Mouse (Mus musculus): Measurements from ENCODE around the gene Mogat2. TPM values are rescaled to one million over a fixed set of nuclear protein-coding genes. Genes with fewer than 3 reads are reported as not detected.

Mogat2 gene
- polyA plus RNA-seq, 1 experiment from 2014 or later = 2.7 TPM

DNA sequence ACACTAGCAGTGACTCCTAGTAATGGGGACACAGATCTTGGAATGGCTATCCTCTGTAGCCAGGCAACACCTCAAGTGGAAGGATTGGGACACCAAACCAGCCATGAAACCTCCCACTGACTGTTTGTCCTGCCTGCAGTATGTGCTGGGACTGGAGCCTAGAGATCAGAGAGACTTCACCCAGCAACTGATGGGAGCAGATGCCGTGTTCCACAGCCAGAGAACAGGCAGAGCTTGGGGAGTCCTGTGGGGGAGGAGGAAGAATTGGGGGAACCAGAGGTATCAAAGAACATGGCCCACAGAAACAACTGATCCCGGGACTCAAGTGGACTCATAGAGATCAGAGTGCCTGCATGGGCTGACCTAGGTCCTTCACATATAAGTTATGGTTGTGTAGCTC is 24.7 kb downstream of the Mogat2 start:
- no peak for ATAC-seq (ENCODE audit: low FRiP score, low TSS enrichment)
- Histone ChIP-seq H3K4me1 (ENCODE audit: control insufficient read depth, insufficient read depth, low read length) (peaks cover 3% of the 10 kb centered on the region; the same call in 1 of the 2 replicates), H3K27me3 (ENCODE audit: control insufficient read depth, insufficient read depth, low read length) (no peaks in the 10 kb centered on the region), H3K4me2 (replicated peaks; ENCODE audit: low read depth, low read length) (no peak overlapping the region), H3K9me3 (ENCODE audit: control insufficient read depth, low read length) (no peaks in the 10 kb centered on the region), H3K9ac (ENCODE audit: low read depth, low read length) (no peak overlapping the region), H3K4me3 (ENCODE audit: low read length) (no peak overlapping the region), H3K27ac (ENCODE audit: low read depth, low read length) (no peak overlapping the region), H3K36me3 (ENCODE audit: control insufficient read depth, insufficient read depth, low read length) (no peaks in the 10 kb centered on the region)
- WGBS = 75% methylated on average over 2 of the region's 2 CpGs

DNA sequence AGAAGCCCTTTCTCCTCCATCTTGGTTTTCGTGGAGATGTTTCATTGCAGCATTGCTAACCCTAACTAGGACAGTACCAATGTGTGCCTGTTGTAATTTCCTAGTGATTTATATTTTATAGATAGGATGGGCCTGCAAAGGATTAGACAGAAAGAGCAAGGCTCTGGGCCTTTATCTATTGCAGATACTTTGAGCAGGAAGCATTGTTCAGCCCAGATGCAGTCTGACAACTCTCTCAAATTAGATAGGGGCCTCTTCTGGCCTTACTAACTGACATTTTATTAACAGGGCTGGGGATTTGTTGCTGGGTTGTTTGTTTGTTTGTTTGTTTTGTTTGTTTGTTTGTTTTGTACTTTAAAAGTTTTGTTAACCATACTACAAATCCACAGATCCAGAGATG is 25.4 kb downstream of the Mogat2 start:
- ATAC-seq (ENCODE audit: low FRiP score, low TSS enrichment) = no peak
- no peaks in the 10 kb centered on the region for H3K36me3 ChIP-seq (ENCODE audit: control insufficient read depth, insufficient read depth, low read length)
- WGBS = 92% methylated on average over 1 of the region's 1 CpGs
- no peak overlapping the region for H3K9ac ChIP-seq (ENCODE audit: low read depth, low read length)
- no peaks in the 10 kb centered on the region for H3K27me3 ChIP-seq (ENCODE audit: control insufficient read depth, insufficient read depth, low read length)
- no peak overlapping the region for H3K4me2 ChIP-seq (replicated peaks; ENCODE audit: low read depth, low read length)
- no peak overlapping the region for H3K4me3 ChIP-seq (ENCODE audit: low read length)
- no peak overlapping the region for H3K27ac ChIP-seq (ENCODE audit: low read depth, low read length)
- H3K4me1 ChIP-seq (ENCODE audit: control insufficient read depth, insufficient read depth, low read length) = peaks cover 3% of the 10 kb centered on the region; the same call in 1 of the 2 replicates
- H3K9me3 ChIP-seq (ENCODE audit: control insufficient read depth, low read length) = no peaks in the 10 kb centered on the region

DNA sequence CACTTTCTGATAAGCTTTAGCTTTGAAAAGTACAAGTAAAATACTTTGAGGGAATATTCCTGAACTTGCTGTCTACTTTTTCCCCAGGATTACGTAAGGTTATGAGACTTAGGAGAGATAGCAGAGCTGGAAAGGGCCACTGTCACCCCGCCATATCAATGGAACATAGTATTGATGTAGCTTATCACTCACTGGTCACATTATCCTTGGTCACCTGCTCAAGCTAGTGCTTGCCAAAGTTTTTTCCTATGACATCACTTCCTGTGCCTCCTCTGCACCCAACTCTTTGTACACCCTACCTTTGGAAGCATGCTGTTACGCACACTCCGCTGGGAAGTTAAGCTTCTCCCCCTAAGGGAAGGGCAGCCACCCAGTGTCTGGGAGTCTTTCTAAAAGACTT is 29.7 kb downstream of the Mogat2 start:
- WGBS = 92% methylated on average over 4 of the region's 4 CpGs
- ATAC-seq (ENCODE audit: low FRiP score, low TSS enrichment) = no peak
- no peak overlapping the region for H3K9ac ChIP-seq (ENCODE audit: low read depth, low read length)
- no peaks in the 10 kb centered on the region for H3K9me3 ChIP-seq (ENCODE audit: control insufficient read depth, low read length)
- H3K27ac ChIP-seq (ENCODE audit: low read depth, low read length) = no peak overlapping the region
- no peaks in the 10 kb centered on the region for H3K4me1 ChIP-seq (ENCODE audit: control insufficient read depth, insufficient read depth, low read length)
- H3K27me3 ChIP-seq (ENCODE audit: control insufficient read depth, insufficient read depth, low read length) = no peaks in the 10 kb centered on the region
- H3K4me2 ChIP-seq (replicated peaks; ENCODE audit: low read depth, low read length) = no peak overlapping the region
- no peak overlapping the region for H3K4me3 ChIP-seq (ENCODE audit: low read length)
- no peaks in the 10 kb centered on the region for H3K36me3 ChIP-seq (ENCODE audit: control insufficient read depth, insufficient read depth, low read length)

DNA sequence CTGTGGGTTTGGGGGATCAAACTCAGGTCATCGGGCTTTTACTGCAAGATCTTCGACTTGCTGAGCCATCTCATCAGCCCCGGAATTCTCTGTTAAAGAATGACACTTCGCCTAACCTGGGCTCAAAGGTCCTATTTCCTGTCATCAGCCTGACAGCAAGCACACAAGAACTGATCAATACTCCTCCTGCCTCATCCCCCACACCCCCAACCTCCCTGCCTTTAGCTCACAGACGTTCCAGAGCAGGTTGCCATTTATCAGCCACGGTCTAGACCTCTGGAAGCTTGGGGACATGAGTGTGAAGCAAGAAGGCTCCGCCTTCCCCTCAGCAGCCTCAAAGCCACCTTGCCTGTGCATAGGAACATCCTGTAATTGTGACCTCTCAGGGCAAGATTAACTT is 32.1 kb downstream of the Mogat2 start:
- H3K9me3 ChIP-seq (ENCODE audit: control insufficient read depth, low read length) = no peaks in the 10 kb centered on the region
- H3K9ac ChIP-seq (ENCODE audit: low read depth, low read length) = no peak overlapping the region
- no peaks in the 10 kb centered on the region for H3K36me3 ChIP-seq (ENCODE audit: control insufficient read depth, insufficient read depth, low read length)
- no peak overlapping the region for H3K4me3 ChIP-seq (ENCODE audit: low read length)
- 72% methylated on average over 7 of the region's 7 CpGs for WGBS
- H3K4me1 ChIP-seq (ENCODE audit: control insufficient read depth, insufficient read depth, low read length) = no peaks in the 10 kb centered on the region
- no peak overlapping the region for H3K27ac ChIP-seq (ENCODE audit: low read depth, low read length)
- H3K27me3 ChIP-seq (ENCODE audit: control insufficient read depth, insufficient read depth, low read length) = no peaks in the 10 kb centered on the region
- no peak for ATAC-seq (ENCODE audit: low FRiP score, low TSS enrichment)
- H3K4me2 ChIP-seq (replicated peaks; ENCODE audit: low read depth, low read length) = no peak overlapping the region

DNA sequence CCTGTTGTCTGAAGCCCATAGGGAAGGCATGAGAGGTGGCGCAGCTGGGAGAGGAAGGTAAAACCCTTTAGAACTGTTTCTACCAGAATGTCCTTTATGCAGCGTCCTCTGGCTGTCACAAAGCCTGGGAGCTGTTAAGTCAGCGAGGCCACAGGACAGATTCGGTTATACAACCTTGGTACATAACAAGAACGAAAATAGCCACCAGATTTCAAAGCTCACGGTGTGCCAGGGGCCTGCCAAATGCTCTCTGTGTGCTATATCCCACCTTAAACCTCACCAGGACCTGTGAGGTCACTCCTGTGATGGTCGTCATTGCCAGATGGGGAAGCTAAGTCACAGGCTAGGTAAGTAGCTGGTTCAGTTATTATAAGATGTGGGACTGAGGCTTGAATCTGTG is 36.3 kb downstream of the Mogat2 start:
- H3K4me1 ChIP-seq (ENCODE audit: control insufficient read depth, insufficient read depth, low read length) = no peaks in the 10 kb centered on the region
- no peaks in the 10 kb centered on the region for H3K9me3 ChIP-seq (ENCODE audit: control insufficient read depth, low read length)
- no peak for ATAC-seq (ENCODE audit: low FRiP score, low TSS enrichment)
- H3K27ac ChIP-seq (ENCODE audit: low read depth, low read length) = no peak overlapping the region
- H3K4me2 ChIP-seq (replicated peaks; ENCODE audit: low read depth, low read length) = no peak overlapping the region
- no peak overlapping the region for H3K9ac ChIP-seq (ENCODE audit: low read depth, low read length)
- H3K36me3 ChIP-seq (ENCODE audit: control insufficient read depth, insufficient read depth, low read length) = no peaks in the 10 kb centered on the region
- H3K4me3 ChIP-seq (ENCODE audit: low read length) = no peak overlapping the region
- H3K27me3 ChIP-seq (ENCODE audit: control insufficient read depth, insufficient read depth, low read length) = no peaks in the 10 kb centered on the region
- WGBS = 81% methylated on average over 7 of the region's 7 CpGs

DNA sequence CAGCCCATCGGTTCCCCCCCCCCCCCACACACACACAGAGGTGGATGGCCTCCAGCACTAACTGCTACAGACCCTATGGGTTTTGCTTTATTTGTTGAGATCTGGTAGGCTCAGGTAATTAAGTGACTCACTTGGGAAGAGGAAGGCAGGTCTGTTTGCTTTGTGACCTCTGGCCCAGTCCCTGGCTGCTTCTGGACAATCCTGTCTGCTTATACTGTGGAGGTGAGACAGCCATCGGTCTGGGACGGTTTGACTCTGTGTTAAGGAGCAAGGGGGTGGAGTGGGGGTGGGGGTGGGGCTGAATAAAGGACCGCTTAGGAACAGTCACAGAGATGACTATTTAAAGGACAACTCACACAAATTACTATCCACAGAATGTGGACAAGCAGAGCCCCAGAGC is 38.1 kb downstream of the Mogat2 start:
- Histone ChIP-seq H3K27me3 (ENCODE audit: control insufficient read depth, insufficient read depth, low read length) (no peaks in the 10 kb centered on the region), H3K4me2 (replicated peaks; ENCODE audit: low read depth, low read length) (no peak overlapping the region), H3K9ac (ENCODE audit: low read depth, low read length) (no peak overlapping the region), H3K9me3 (ENCODE audit: control insufficient read depth, low read length) (no peaks in the 10 kb centered on the region; the same call in 1 of the 2 replicates), H3K4me1 (ENCODE audit: control insufficient read depth, insufficient read depth, low read length) (no peaks in the 10 kb centered on the region), H3K36me3 (ENCODE audit: control insufficient read depth, insufficient read depth, low read length) (no peaks in the 10 kb centered on the region), H3K27ac (ENCODE audit: low read depth, low read length) (no peak overlapping the region), H3K4me3 (ENCODE audit: low read length) (no peak overlapping the region)
- 0 out of 2 replicates have a peak, but pooled peaks have one; percentile 52 for ATAC-seq (ENCODE audit: low FRiP score, low TSS enrichment)
- WGBS = 15% methylated on average over 4 of the region's 4 CpGs

DNA sequence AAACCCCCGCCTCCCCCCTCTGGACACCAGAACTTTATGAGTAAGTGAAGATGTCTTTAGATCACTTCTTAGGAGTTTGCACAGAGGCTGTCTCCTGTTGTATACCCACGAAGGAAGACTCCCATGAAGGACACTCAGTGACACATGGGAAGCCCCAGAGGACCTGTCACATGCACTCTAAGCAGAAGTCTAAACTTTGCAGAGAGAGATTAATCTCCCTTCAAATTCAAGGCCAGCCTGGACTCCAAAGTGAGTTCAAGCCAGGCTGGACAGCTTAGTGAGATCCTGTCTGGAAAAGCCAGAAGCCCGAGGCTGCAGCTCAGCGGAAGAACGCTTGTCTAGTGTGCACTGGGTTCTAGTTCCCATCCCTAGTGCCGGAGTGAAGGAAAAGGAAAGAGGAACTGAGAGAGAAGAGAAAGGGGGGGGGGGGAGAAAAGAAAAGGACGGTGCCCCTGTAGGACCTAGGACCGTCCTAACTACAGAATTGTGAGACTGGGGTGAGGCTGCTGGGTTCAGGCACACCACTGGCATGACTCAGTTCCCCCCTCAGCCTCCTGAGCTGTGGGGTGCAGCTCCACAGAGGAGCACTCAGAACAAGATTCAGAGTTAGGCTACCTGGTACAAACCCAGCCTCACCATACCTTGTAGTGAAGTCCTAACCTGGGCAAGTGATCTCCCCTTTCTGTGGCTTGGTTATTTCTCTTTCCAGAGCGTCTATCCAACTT is 38.8 kb downstream of the Mogat2 start:
- no peak overlapping the region for H3K27ac ChIP-seq (ENCODE audit: low read depth, low read length)
- 74% methylated on average over 9 of the region's 9 CpGs for WGBS

DNA sequence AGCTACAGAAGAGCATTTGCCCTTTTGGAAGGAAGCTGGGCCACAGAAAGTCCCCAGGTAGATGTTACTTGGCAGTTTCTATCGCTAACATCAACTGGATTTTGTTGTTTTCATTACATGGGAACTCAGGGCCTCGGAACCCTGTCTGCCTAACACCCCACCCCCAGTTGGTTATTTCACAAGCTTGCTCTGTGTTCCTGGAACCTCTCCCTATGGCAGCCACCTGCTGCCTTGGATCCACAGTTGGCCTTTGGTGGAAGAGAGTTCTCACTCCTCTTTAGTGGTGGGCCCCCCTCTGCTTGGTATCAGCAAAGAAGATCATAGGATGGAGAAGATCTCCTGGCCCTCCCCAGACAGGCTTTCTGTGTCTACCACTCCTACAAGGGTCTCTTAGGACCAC is 39.6 kb downstream of the Mogat2 start:
- no peaks in the 10 kb centered on the region for H3K4me1 ChIP-seq (ENCODE audit: control insufficient read depth, insufficient read depth, low read length)
- ATAC-seq (ENCODE audit: low FRiP score, low TSS enrichment) = no peak
- WGBS = 97% methylated on average over 2 of the region's 2 CpGs

More for the DNA sequence above, 38.8 kb downstream of the Mogat2 start:
- Histone ChIP-seq H3K36me3 (ENCODE audit: control insufficient read depth, insufficient read depth, low read length) (no peaks in the 10 kb centered on the region), H3K9ac (ENCODE audit: low read depth, low read length) (no peak overlapping the region), H3K4me1 (ENCODE audit: control insufficient read depth, insufficient read depth, low read length) (no peaks in the 10 kb centered on the region), H3K4me3 (ENCODE audit: low read length) (no peak overlapping the region), H3K4me2 (replicated peaks; ENCODE audit: low read depth, low read length) (no peak overlapping the region), H3K27me3 (ENCODE audit: control insufficient read depth, insufficient read depth, low read length) (no peaks in the 10 kb centered on the region), H3K9me3 (ENCODE audit: control insufficient read depth, low read length) (no peaks in the 10 kb centered on the region; the same call in 1 of the 2 replicates)
- ATAC-seq (ENCODE audit: low FRiP score, low TSS enrichment) = no peak

DNA sequence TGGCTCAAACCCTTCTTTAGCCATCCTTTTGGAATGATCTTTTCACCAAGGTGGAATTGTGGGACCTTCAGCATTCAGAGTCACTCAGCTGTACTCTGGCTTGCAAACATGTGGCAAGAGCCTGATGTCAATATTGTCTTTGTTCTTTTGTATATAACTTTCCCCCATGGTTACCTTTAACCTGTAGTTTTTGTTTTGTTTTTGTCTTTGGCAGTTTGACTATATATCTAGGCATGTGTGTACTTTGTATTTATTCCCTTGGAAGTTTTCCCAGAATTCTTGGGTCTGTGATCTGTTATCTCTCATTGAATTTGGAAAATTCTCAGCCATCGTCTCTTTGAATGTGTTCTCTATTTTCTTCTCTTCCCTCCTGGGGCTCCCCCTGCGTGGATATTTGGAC is 43.9 kb downstream of the Mogat2 start:
- no peak overlapping the region for H3K4me3 ChIP-seq (ENCODE audit: low read length)
- H3K36me3 ChIP-seq (ENCODE audit: control insufficient read depth, insufficient read depth, low read length) = no peaks in the 10 kb centered on the region
- H3K27me3 ChIP-seq (ENCODE audit: control insufficient read depth, insufficient read depth, low read length) = no peaks in the 10 kb centered on the region
- no peak overlapping the region for H3K4me2 ChIP-seq (replicated peaks; ENCODE audit: low read depth, low read length)
- H3K27ac ChIP-seq (ENCODE audit: low read depth, low read length) = no peak overlapping the region
- ATAC-seq (ENCODE audit: low FRiP score, low TSS enrichment) = no peak
- H3K4me1 ChIP-seq (ENCODE audit: control insufficient read depth, insufficient read depth, low read length) = no peaks in the 10 kb centered on the region
- no peaks in the 10 kb centered on the region; the same call in 1 of the 2 replicates for H3K9me3 ChIP-seq (ENCODE audit: control insufficient read depth, low read length)
- H3K9ac ChIP-seq (ENCODE audit: low read depth, low read length) = no peak overlapping the region
- 77% methylated on average over 2 of the region's 2 CpGs for WGBS

More for the DNA sequence above, 39.6 kb downstream of the Mogat2 start:
- H3K9ac ChIP-seq (ENCODE audit: low read depth, low read length) = no peak overlapping the region
- H3K27ac ChIP-seq (ENCODE audit: low read depth, low read length) = no peak overlapping the region
- no peak overlapping the region for H3K4me2 ChIP-seq (replicated peaks; ENCODE audit: low read depth, low read length)
- H3K27me3 ChIP-seq (ENCODE audit: control insufficient read depth, insufficient read depth, low read length) = no peaks in the 10 kb centered on the region
- no peak overlapping the region for H3K4me3 ChIP-seq (ENCODE audit: low read length)
- H3K36me3 ChIP-seq (ENCODE audit: control insufficient read depth, insufficient read depth, low read length) = no peaks in the 10 kb centered on the region
- no peaks in the 10 kb centered on the region; the same call in 1 of the 2 replicates for H3K9me3 ChIP-seq (ENCODE audit: control insufficient read depth, low read length)

All from kidney, embryonic 14.5 days (tissue).